Mouse (Mus musculus) cerebellum, adult 2 months (tissue): ENCODE measurements around the gene Smc5.

ENCODE experiments used
- CTCF ChIP-seq: fragments of 200-500 bp; IDR thresholded peaks from 2 replicates; pipeline ENCODE4 v1.5.1; 2011; ENCODE audit warnings: low read depth, mild to moderate bottlenecking, control low read depth, low read length, moderate library complexity, borderline replicate concordance; ENCODE audit not compliant: insufficient read depth
- POLR2A ChIP-seq: fragments of 200-500 bp; IDR thresholded peaks from 2 replicates; pipeline ENCODE4 v1.6.1; 2011; ENCODE audit warnings: low read length, control low read depth, borderline replicate concordance; ENCODE audit not compliant: insufficient read depth

- TF ChIP-seq POLR2A, result no peak
- no peak for TF ChIP-seq CTCF
These were observed 26.3 kb upstream of the Smc5 start for GRCm38 (mm10) chr19:23299987-23300386.
